Comparison of ENCODE assay signal across 17 mouse cellular contexts in the genomic region with DNA sequence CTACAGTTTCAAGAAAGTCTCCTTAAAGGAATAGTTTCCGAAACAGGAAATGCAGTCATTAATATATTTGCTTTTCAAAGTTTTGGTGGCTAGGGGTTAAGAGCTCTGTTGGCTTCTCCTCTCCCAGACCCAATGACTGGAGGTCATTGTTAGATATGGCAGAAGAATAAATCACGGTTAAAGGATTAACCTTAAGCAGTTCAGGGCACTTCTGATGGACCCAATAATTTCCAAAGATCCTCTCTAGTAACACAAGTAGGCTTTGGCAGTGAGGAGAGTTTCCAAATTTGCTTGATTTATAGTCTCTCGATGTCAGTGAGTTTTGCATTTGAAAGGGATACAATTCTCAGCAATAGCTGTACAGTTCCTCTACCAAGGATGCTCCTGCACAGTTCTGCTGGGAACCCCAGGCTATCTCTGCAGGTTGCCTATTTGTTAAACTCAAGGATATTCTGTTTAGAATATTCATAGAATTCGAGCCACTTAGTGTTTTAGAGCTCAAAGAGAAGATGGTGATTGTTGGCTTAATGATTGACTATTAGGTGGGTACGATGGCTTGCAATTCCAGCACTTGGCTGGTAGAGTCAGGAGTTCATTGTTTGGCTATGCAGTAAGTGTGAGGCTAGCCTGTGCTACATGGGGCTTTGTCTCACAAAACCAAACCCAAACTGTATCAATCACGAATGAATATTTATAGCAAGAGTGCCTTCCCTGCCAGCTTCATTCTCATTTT. TPM values are rescaled to one million over a fixed set of nuclear protein-coding genes. Genes with fewer than 3 reads are reported as not detected.
DNase-seq lines count a peak whose midpoint lies in the region; ATAC-seq lines count a peak whose summit lies in the region.
"Had no signal": no experiment of that assay in that cellular context is flagged by ENCODE, and none has a peak within 500 bp of the region (broad histone marks: within the 10 kb centered on the region; RNA-seq: fewer than 3 reads in every experiment).

No protein-coding gene starts in this region.

- DNase-seq in embryo, embryonic 10.5 days (ENCODE audit: low spot score) = peak; percentile 41
- DNase-seq in embryo, embryonic 11 days = no peak
- peak; percentile 65 for DNase-seq in ES-CJ7 (ENCODE audit: low read depth, low spot score)
- DNase-seq in hindlimb bud, embryonic 11.5 days (ENCODE audit: extremely low spot score, low read depth, low spot score) = peak; percentile 28
- no peak for DNase-seq in urinary bladder, postnatal 25 days (ENCODE audit: low spot score)
- DNase-seq: gastrocnemius, postnatal 10 days; thymus, adult 18-20 months had no signal

- H3K4me2 ChIP-seq in hindbrain, embryonic 15.5 days = no peak overlapping the region
- no peak overlapping the region for H3K4me2 ChIP-seq in hindbrain, embryonic 13.5 days
- H3K4me2 ChIP-seq: embryonic facial prominence, embryonic 12.5 days; lung, embryonic 14.5 days had no signal

- no peaks in the 10 kb centered on the region for H3K9me3 ChIP-seq in hindbrain, embryonic 15.5 days
- H3K9me3 ChIP-seq in hindbrain, embryonic 13.5 days = peaks cover 6% of the 10 kb centered on the region; the same call in 1 of the 2 replicates
- H3K9me3 ChIP-seq: embryonic facial prominence, embryonic 12.5 days had no signal

- H3K27me3 ChIP-seq in hindbrain, embryonic 15.5 days = no peaks in the 10 kb centered on the region
- H3K27me3 ChIP-seq in hindbrain, embryonic 13.5 days = no peaks in the 10 kb centered on the region
- H3K27me3 ChIP-seq: CH12.LX had no signal

- no peak overlapping the region for H3K9ac ChIP-seq in hindbrain, embryonic 15.5 days
- H3K9ac ChIP-seq in hindbrain, embryonic 13.5 days = no peak overlapping the region
- H3K9ac ChIP-seq: embryonic facial prominence, embryonic 12.5 days; lung, embryonic 14.5 days had no signal

- H3K4me1 ChIP-seq in hindbrain, embryonic 15.5 days (replicated peaks) = peaks cover 9% of the 10 kb centered on the region
- H3K4me1 ChIP-seq in hindbrain, embryonic 13.5 days (replicated peaks) = no peaks in the 10 kb centered on the region; the same call in 1 of the 2 replicates

- H3K4me3 ChIP-seq in hindbrain, embryonic 15.5 days = no peak overlapping the region
- H3K4me3 ChIP-seq in hindbrain, embryonic 13.5 days = no peak overlapping the region
- H3K4me3 ChIP-seq: embryonic facial prominence, embryonic 12.5 days; myocyte had no signal

- no peaks in the 10 kb centered on the region for H3K36me3 ChIP-seq in hindbrain, embryonic 15.5 days
- H3K36me3 ChIP-seq in hindbrain, embryonic 13.5 days = no peaks in the 10 kb centered on the region
- H3K36me3 ChIP-seq: embryonic facial prominence, embryonic 12.5 days had no signal

- no peak; the same call in 1 of the 2 replicates for ATAC-seq in hindbrain, embryonic 15.5 days (ENCODE audit: low FRiP score, low read depth)
- no peak for ATAC-seq in hindbrain, embryonic 13.5 days (ENCODE audit: low FRiP score)
- no peak for ATAC-seq in inflammation-experienced regulatory T-cells, adult 6 months
- ATAC-seq: intestine, postnatal 0 days had no signal

- WGBS in hindbrain, embryonic 15.5 days = 58% methylated on average over 6 of the region's 6 CpGs
- 70% methylated on average over 6 of the region's 6 CpGs for WGBS in hindbrain, embryonic 13.5 days

- 0 out of 2 replicates have a peak overlapping the region, but pooled peaks have one; percentile 1 for H3K27ac ChIP-seq in hindbrain, embryonic 15.5 days (replicated peaks)
- H3K27ac ChIP-seq in hindbrain, embryonic 13.5 days = no peak overlapping the region
- H3K27ac ChIP-seq: embryonic facial prominence, embryonic 12.5 days had no signal

RNA-seq across cellular contexts. Expression of a gene that starts 1.8 kb away (rescaled TPM):
- not detected in 2 replicates for polyA plus RNA-seq in hindbrain, embryonic 15.5 days (2015; fragmentation: Nextera tagmentation; extraction: Ambion mirVana)
- polyA plus RNA-seq in hindbrain, embryonic 13.5 days (2015; fragmentation: Nextera tagmentation; extraction: Ambion mirVana) = not detected in 2 replicates
- not detected for polyA plus RNA-seq in inflammation-experienced regulatory T-cells, adult 6 months (2017; shearing (Covaris generic))
- polyA plus RNA-seq: embryonic facial prominence, embryonic 12.5 days; heart, postnatal 0 days; intestine, postnatal 0 days; liver, adult 2 months; lung, embryonic 14.5 days; myocyte had no signal

Comparison
In these comparisons a context has a peak if more than half of its experiments do, and no peak if none do; other contexts are left out.
1. DNase-seq: peak in embryo, embryonic 10.5 days (single experiment), ES-CJ7 (single experiment) and hindlimb bud, embryonic 11.5 days (single experiment); none in embryo, embryonic 11 days (single experiment) and urinary bladder, postnatal 25 days (single experiment).